Mouse (Mus musculus) neural tube, embryonic 11.5 days (tissue): ENCODE data around the gene Gm42674. TPM values are rescaled to one million over a fixed set of nuclear protein-coding genes. Genes with fewer than 3 reads are reported as not detected.

ENCODE experiments used
- polyA plus RNA-seq: library from polyadenylated mRNA; unstranded; fragments of >200 nt; fragmentation: Nextera tagmentation; extraction: Ambion mirVana; gene quantifications from 2 replicates; pipeline ENCODE4 v1.2.1, GENCODE M21; 2014

Gm42674 gene
- polyA plus RNA-seq, 1 experiment from 2014 or later = not detected

Other genes starting within 250 kb of the Gm42674 start
- gene Slc27a3, start 212.0 kb upstream of the Gm42674 start, polyA plus RNA-seq = 11.6 and 14.1 TPM in 2 replicates
- 36.8 and 45.8 TPM in 2 replicates for gene Ints3, start 168.3 kb upstream of the Gm42674 start, polyA plus RNA-seq
- gene Npr1, start 136.0 kb upstream of the Gm42674 start, polyA plus RNA-seq = 3.1 and 3.5 TPM in 2 replicates
- 333 and 341 TPM in 2 replicates for gene Ilf2, start 125.8 kb upstream of the Gm42674 start, polyA plus RNA-seq
- 77.3 and 77.7 TPM in 2 replicates for gene Snapin, start 110.9 kb upstream of the Gm42674 start, polyA plus RNA-seq
- gene Chtop, start 92.4 kb upstream of the Gm42674 start, polyA plus RNA-seq = 133 and 134 TPM in 2 replicates
- gene S100a1, start 87.5 kb upstream of the Gm42674 start, polyA plus RNA-seq = 4.6 and 8.4 TPM in 2 replicates
- gene S100a13, start 87.5 kb upstream of the Gm42674 start, polyA plus RNA-seq = 11.2 and 12.7 TPM in 2 replicates
- gene S100a14, start 75.0 kb upstream of the Gm42674 start, polyA plus RNA-seq = not detected in 2 replicates
- 39.2 and 40.0 TPM in 2 replicates for gene S100a16, start 64.7 kb upstream of the Gm42674 start, polyA plus RNA-seq
- not detected in 2 replicates for gene S100a3, start 41.3 kb upstream of the Gm42674 start, polyA plus RNA-seq
- gene S100a2, start 11.7 kb upstream of the Gm42674 start, polyA plus RNA-seq = not detected in 2 replicates
- gene S100a4, start 1.9 kb downstream of the Gm42674 start, polyA plus RNA-seq = 0.55 TPM in 1 of 2 replicates, not detected in the other
- not detected in 2 replicates for gene S100a5, start 6.6 kb downstream of the Gm42674 start, polyA plus RNA-seq
- gene S100a6, start 11.0 kb downstream of the Gm42674 start, polyA plus RNA-seq = 7.3 and 8.2 TPM in 2 replicates
- gene S100a7a, start 52.1 kb downstream of the Gm42674 start, polyA plus RNA-seq = not detected in 2 replicates
- gene S100a8, start 67.1 kb downstream of the Gm42674 start, polyA plus RNA-seq = 4.8 and 5.3 TPM in 2 replicates
- gene S100a9, start 93.8 kb downstream of the Gm42674 start, polyA plus RNA-seq = 2.6 and 5.2 TPM in 2 replicates
- not detected in 2 replicates for gene Pglyrp4, start 125.0 kb downstream of the Gm42674 start, polyA plus RNA-seq
- not detected in 2 replicates for gene Gm5849, start 176.0 kb downstream of the Gm42674 start, polyA plus RNA-seq